Mouse (Mus musculus): Measurements from ENCODE around the gene Itpripl1. TPM values are rescaled to one million over a fixed set of nuclear protein-coding genes. Genes with fewer than 3 reads are reported as not detected.
A peak's percentile ranks its signal among the peaks of the same experiment; 100 is the strongest.
"Not testable (repeated sequence)": the region's sequence is repeated elsewhere in the genome, so short reads cannot be mapped to it uniquely, and the experiment has no call there.

Itpripl1 gene
- 5.6 and 6.4 TPM in 2 replicates for polyA plus RNA-seq (2014; fragmentation: Nextera tagmentation; extraction: Ambion mirVana)

DNA sequence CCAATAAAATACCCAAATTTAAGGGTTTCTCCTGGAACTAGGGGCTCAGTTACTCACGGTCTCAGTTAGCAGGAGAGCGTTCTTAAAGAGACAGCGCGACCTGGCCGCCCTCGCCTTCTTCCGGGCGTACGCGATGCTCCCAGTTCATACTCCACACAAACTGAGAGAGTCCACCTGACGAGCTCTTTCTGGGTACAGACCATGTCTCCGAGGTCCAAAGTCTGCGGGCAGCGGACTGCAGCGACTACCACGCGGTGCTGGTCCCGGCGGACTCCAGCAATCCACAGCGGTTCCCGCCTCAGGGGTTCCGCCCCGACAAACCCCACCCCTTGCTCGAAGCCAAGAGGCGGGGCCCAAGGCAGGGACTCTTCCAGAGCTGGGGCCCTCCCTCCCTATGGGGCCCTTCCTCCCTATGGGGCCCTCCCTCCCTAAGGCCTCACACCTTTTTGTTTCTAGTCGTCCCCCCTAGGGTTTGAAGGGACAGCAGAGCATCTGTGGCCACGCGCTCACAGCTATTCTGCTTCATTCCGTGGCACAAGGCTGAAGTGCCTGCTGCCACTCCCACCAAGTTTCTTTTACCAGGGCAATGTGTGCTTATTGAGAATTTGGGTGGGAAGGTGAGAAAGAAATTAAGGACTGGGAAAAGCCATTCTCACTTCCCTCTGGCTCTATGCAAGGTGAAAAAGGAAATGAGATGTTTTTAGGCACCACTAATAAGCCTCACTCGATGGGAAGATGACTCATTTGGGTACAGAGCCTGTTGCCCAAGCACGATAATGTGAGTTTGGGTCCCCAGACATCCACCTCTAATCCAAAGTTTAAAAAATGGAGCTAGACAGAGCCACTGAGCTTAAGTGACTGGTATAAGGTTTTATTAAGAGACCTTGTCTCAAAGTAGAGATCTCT, at the start of gene Itpripl1:
Itpripl1 (minus strand) TSS at position 285 of the 906 bp plus-strand sequence.
- 4% methylated on average over 31 of the region's 31 CpGs for WGBS
- ATAC-seq (ENCODE audit: low FRiP score, low TSS enrichment), result peak; percentile 67

DNA sequence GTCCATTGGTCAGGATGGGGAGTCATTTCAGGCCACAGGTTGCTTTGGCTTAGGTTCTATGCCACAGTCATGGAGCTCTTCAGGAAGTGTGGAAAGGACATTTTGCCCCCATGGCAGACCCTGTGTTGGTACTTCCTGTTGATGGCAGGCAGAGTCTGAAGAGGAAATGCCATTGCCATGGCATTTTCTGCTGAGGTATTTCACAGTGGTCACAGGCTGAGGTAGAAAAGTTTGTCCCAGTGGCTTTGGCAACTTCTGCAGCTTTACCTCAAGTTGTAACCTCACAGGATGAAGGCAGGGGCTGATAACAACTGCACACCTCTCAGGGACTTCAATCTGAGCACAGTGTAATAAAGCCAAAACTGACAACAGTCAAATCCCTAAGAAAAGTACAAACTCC, 46.3 kb upstream of the Itpripl1 start:
- no peak overlapping the region for H3K4me2 ChIP-seq (ENCODE audit: low read length)
- no peaks in the 10 kb centered on the region for H3K36me3 ChIP-seq (ENCODE audit: control insufficient read depth, insufficient read depth, low read length)
- H3K4me1 ChIP-seq (ENCODE audit: control insufficient read depth, insufficient read depth, low read length), result no peaks in the 10 kb centered on the region
- no peaks in the 10 kb centered on the region for H3K9me3 ChIP-seq (ENCODE audit: control insufficient read depth, low read length)
- H3K27ac ChIP-seq (replicated peaks; ENCODE audit: low read depth, low read length), result no peak overlapping the region
- H3K9ac ChIP-seq (replicated peaks; ENCODE audit: low read length), result no peak overlapping the region
- ATAC-seq (ENCODE audit: low FRiP score, low TSS enrichment), result no peak
- no peaks in the 10 kb centered on the region for H3K27me3 ChIP-seq (ENCODE audit: control insufficient read depth, insufficient read depth, low read length)
- DNase-seq, result no peak
- H3K4me3 ChIP-seq (replicated peaks; ENCODE audit: low read depth, low read length), result no peak overlapping the region

More for the DNA sequence above, at the start of gene Itpripl1:
- no peaks in the 10 kb centered on the region for H3K27me3 ChIP-seq (ENCODE audit: control insufficient read depth, insufficient read depth, low read length)
- no peak within 1 kb of the TSS for H3K27ac ChIP-seq (replicated peaks; ENCODE audit: low read depth, low read length)
- peak within 1 kb of the TSS; percentile 60 for H3K9ac ChIP-seq (replicated peaks; ENCODE audit: low read length)
- peak; percentile 67 for DNase-seq
- H3K9me3 ChIP-seq (ENCODE audit: control insufficient read depth, low read length), result no peaks in the 10 kb centered on the region
- H3K4me1 ChIP-seq (ENCODE audit: control insufficient read depth, insufficient read depth, low read length), result peaks cover 4% of the 10 kb centered on the region; the same call in 1 of the 2 replicates
- H3K4me3 ChIP-seq (replicated peaks; ENCODE audit: low read depth, low read length), result peak within 1 kb of the TSS; percentile 51
- H3K36me3 ChIP-seq (ENCODE audit: control insufficient read depth, insufficient read depth, low read length), result no peaks in the 10 kb centered on the region
- peak within 1 kb of the TSS; percentile 91 for H3K4me2 ChIP-seq (ENCODE audit: low read length)

DNA sequence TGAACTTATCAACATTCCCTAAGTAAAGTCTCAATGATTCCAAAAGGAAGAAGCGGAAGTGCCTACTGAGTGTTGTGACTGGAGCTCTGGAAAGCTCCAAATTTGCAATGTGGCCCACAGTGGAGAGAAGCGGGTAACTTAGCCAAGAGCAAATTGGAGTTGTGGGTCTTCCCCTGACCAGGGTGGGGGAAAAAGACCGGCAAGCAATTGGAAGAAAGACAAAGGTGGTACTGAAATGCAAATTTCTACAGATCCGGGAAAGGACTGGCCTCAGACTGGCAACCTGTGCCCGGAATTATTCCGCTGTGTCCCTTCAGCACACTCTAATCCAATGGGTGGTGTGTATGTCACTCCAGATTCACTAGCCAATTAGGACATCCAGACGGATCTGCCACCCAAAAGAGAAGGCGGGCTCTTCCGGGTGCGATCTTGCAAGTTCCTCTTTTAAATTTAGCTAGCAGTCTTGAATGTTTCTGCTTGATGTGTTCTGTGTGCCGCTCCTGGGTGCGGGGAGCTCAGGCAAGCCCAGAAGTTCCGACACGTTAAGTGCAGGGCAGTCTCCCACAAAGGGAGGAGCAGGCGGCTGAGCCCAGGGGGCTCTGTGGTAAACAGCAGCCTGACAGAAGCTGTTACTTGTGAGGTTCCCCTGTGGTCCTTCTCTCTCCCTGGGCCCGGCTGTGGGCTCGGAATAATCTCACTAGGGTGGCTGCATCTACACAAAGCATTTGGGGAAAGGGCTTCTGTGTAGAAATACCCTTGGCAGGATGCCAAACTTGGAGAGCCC, 39.5 kb upstream of the Itpripl1 start:
- Histone ChIP-seq H3K9me3 (ENCODE audit: control insufficient read depth, low read length) (no peaks in the 10 kb centered on the region), H3K4me1 (ENCODE audit: control insufficient read depth, insufficient read depth, low read length) (peaks cover 7% of the 10 kb centered on the region; the same call in 1 of the 2 replicates), H3K27ac (replicated peaks; ENCODE audit: low read depth, low read length) (peak overlapping the region; percentile 85), H3K4me3 (replicated peaks; ENCODE audit: low read depth, low read length) (peak overlapping the region; percentile 53), H3K4me2 (ENCODE audit: low read length) (peak overlapping the region; percentile 80), H3K9ac (replicated peaks; ENCODE audit: low read length) (peak overlapping the region; percentile 76), H3K27me3 (ENCODE audit: control insufficient read depth, insufficient read depth, low read length) (no peaks in the 10 kb centered on the region), H3K36me3 (ENCODE audit: control insufficient read depth, insufficient read depth, low read length) (no peaks in the 10 kb centered on the region)
- DNase-seq (peak; percentile 91), ATAC-seq (ENCODE audit: low FRiP score, low TSS enrichment) (peak; percentile 100)
- WGBS, result 2% methylated on average over 17 of the region's 17 CpGs

GRCm38 (mm10) chr2:127166261-127166660, 23.0 kb upstream of the Itpripl1 start:
- H3K27me3 ChIP-seq (ENCODE audit: control insufficient read depth, insufficient read depth, low read length); H3K4me2 ChIP-seq (ENCODE audit: low read length); H3K27ac ChIP-seq (replicated peaks; ENCODE audit: low read depth, low read length); H3K9me3 ChIP-seq (ENCODE audit: control insufficient read depth, low read length); ATAC-seq (ENCODE audit: low FRiP score, low TSS enrichment); H3K36me3 ChIP-seq (ENCODE audit: control insufficient read depth, insufficient read depth, low read length); H3K4me3 ChIP-seq (replicated peaks; ENCODE audit: low read depth, low read length); H3K4me1 ChIP-seq (ENCODE audit: control insufficient read depth, insufficient read depth, low read length); H3K9ac ChIP-seq (replicated peaks; ENCODE audit: low read length): not testable (repeated sequence)
- 14% methylated on average over 1 of the region's 1 CpGs for whole genome bisulfite sequencing
- DNase-seq, result peak; percentile 89

DNA sequence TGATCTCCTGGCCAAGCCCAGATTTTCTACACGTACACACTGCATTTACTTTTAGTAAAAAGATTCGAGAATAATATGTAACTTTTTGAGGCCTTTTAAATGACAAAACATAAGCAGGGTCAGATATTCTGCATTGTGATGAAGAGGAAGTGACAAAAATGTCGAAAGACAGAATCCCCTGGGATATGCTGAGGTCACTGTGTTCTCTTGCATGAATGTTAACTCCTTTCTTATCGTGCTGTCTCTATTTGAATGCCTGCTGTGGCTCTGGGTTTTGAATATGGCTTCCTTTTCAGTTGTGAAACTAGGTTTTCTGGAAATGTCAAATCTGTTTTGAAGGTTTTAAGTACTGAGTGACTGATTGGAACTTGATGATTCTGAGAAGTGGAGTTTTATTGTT, 22.4 kb upstream of the Itpripl1 start:
- Histone ChIP-seq H3K36me3 (ENCODE audit: control insufficient read depth, insufficient read depth, low read length) (no peaks in the 10 kb centered on the region), H3K27me3 (ENCODE audit: control insufficient read depth, insufficient read depth, low read length) (no peaks in the 10 kb centered on the region), H3K9me3 (ENCODE audit: control insufficient read depth, low read length) (no peaks in the 10 kb centered on the region), H3K9ac (replicated peaks; ENCODE audit: low read length) (no peak overlapping the region), H3K4me2 (ENCODE audit: low read length) (no peak overlapping the region), H3K4me3 (replicated peaks; ENCODE audit: low read depth, low read length) (no peak overlapping the region), H3K27ac (replicated peaks; ENCODE audit: low read depth, low read length) (no peak overlapping the region), H3K4me1 (ENCODE audit: control insufficient read depth, insufficient read depth, low read length) (no peaks in the 10 kb centered on the region)
- ATAC-seq (ENCODE audit: low FRiP score, low TSS enrichment) (no peak), DNase-seq (no peak)
- WGBS, result 67% methylated on average over 4 of the region's 4 CpGs

DNA sequence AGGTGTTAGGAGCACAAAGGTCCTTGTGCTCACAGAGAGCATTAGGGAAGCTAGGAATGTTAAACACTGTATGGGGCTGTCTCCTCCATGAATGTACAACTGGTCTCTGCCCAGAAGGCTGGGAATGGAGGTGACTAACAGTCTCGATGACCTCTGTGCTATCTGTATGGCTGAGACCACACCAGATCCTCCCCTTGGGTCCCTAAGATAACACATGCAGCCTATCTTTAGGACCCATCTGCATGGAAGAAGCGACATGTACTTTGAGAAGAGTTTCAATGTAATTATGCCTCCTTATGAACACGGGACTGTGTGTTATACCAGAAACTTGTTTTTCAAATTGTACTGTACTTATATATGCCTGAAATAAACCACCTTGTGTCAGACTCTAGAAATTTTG, 2.5 kb upstream of the Itpripl1 start:
- Histone ChIP-seq H3K27me3 (ENCODE audit: control insufficient read depth, insufficient read depth, low read length) (no peaks in the 10 kb centered on the region), H3K4me2 (ENCODE audit: low read length) (no peak overlapping the region), H3K36me3 (ENCODE audit: control insufficient read depth, insufficient read depth, low read length) (no peaks in the 10 kb centered on the region), H3K9me3 (ENCODE audit: control insufficient read depth, low read length) (0 out of 2 replicates have a peak, but pooled peaks cover 3% of the 10 kb centered on the region), H3K9ac (replicated peaks; ENCODE audit: low read length) (no peak overlapping the region), H3K4me1 (ENCODE audit: control insufficient read depth, insufficient read depth, low read length) (peaks cover 4% of the 10 kb centered on the region; the same call in 1 of the 2 replicates), H3K4me3 (replicated peaks; ENCODE audit: low read depth, low read length) (no peak overlapping the region), H3K27ac (replicated peaks; ENCODE audit: low read depth, low read length) (no peak overlapping the region)
- 89% methylated on average over 3 of the region's 3 CpGs for WGBS
- no peak for ATAC-seq (ENCODE audit: low FRiP score, low TSS enrichment)
- no peak for DNase-seq

DNA sequence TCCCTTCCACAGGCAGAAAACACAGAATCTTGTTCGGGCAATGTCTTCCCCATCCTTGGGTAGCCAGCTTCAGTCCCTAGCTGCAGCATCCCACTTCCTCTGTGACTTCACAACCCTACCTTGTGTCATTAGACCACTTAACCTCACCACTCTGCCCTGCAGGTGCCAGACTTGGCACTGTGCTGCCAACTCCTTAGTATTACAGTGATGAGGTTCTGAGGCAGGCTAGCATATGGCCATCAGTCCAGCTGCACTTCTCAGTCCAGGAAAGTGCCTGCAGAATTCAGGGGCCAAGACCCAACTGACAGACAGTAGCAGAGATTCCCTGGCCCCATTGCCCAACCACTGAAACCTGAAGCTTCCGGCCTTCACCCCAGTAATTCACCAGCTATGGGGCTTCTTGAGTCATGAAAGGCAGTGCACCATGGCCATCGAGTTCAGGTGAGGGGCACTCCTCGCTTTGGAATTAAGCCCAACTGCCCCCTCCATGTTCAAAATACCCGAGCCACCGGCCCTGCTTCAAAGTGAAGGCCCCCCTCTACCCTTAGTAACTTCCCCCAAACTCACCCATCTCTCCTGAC, 575 bp downstream of the Itpripl1 start:
- no peak for DNase-seq
- 19% methylated on average over 6 of the region's 6 CpGs for WGBS
- H3K9me3 ChIP-seq (ENCODE audit: control insufficient read depth, low read length), result no peaks in the 10 kb centered on the region
- no peaks in the 10 kb centered on the region for H3K27me3 ChIP-seq (ENCODE audit: control insufficient read depth, insufficient read depth, low read length)
- no peaks in the 10 kb centered on the region for H3K36me3 ChIP-seq (ENCODE audit: control insufficient read depth, insufficient read depth, low read length)
- H3K27ac ChIP-seq (replicated peaks; ENCODE audit: low read depth, low read length), result no peak overlapping the region
- H3K4me1 ChIP-seq (ENCODE audit: control insufficient read depth, insufficient read depth, low read length), result peaks cover 4% of the 10 kb centered on the region; the same call in 1 of the 2 replicates
- peak overlapping the region; percentile 60 for H3K9ac ChIP-seq (replicated peaks; ENCODE audit: low read length)
- peak overlapping the region; percentile 51 for H3K4me3 ChIP-seq (replicated peaks; ENCODE audit: low read depth, low read length)
- no peak for ATAC-seq (ENCODE audit: low FRiP score, low TSS enrichment)
- H3K4me2 ChIP-seq (ENCODE audit: low read length), result peak overlapping the region; percentile 91

- Histone ChIP-seq H3K4me3 (replicated peaks; ENCODE audit: low read depth, low read length) (no peak overlapping the region), H3K9ac (replicated peaks; ENCODE audit: low read length) (no peak overlapping the region)
These were observed 1.2 kb downstream of the Itpripl1 start for GRCm38 (mm10) chr2:127142031-127142430.

More at GRCm38 (mm10) chr2:127142031-127142430, 1.2 kb downstream of the Itpripl1 start:
- Histone ChIP-seq H3K36me3 (ENCODE audit: control insufficient read depth, insufficient read depth, low read length) (no peaks in the 10 kb centered on the region), H3K9me3 (ENCODE audit: control insufficient read depth, low read length) (no peaks in the 10 kb centered on the region), H3K27me3 (ENCODE audit: control insufficient read depth, insufficient read depth, low read length) (no peaks in the 10 kb centered on the region), H3K27ac (replicated peaks; ENCODE audit: low read depth, low read length) (no peak overlapping the region), H3K4me1 (ENCODE audit: control insufficient read depth, insufficient read depth, low read length) (peaks cover 4% of the 10 kb centered on the region; the same call in 1 of the 2 replicates), H3K4me2 (ENCODE audit: low read length) (no peak overlapping the region; the same call in 1 of the 2 replicates)
- ATAC-seq (ENCODE audit: low FRiP score, low TSS enrichment) (no peak), DNase-seq (no peak)
- WGBS, result 92% methylated on average over 10 of the region's 10 CpGs

Measured in midbrain, embryonic 14.5 days (tissue).